Mouse (Mus musculus): ENCODE data around the gene Wdr20.
A peak's percentile ranks its signal among the peaks of the same experiment; 100 is the strongest.

Gene Wdr20

DNA sequence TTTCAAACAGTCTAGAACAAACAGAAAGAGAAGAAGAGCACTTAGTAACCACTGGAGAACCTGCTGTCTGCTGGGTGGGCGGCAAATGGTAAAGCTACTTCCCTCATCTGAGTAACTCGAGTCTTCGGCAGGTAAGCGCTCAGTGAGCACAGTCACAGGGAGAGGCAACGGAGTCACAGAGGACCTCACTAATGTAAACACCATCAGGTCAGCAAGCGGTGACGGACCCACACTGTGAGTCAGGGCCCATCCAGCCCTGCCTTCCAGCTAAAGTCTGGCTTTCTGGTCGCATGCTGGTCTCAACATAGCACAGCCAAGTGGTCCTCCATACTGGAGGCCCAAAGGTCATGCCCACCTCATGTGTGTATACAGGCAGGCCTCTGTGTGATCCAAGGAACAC, 81.6 kb downstream of the Wdr20 start:
- DNase-seq (ENCODE audit: low spot score in 2 of 2), result no peak

DNA sequence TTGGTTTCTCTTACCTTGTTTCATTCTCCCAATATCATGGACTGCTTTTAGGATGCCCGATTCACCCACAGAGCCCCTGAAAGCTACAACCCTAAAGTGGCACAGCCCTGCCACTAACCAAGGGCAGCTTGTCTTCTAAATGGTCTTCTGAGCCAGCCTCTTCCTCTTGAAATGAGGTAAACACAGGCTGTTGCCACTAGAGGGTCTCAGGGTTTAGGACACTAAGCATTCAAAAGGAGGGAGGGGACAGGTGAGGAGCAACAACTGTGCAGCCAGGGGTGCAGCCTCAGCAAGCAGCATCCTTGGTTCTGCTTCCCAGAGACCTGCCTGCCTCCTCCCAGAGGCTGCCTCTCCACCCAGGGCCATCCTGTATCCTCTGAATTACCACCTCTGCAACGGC, 84.0 kb downstream of the Wdr20 start:
- no peak for DNase-seq (ENCODE audit: low spot score in 2 of 2)

DNA sequence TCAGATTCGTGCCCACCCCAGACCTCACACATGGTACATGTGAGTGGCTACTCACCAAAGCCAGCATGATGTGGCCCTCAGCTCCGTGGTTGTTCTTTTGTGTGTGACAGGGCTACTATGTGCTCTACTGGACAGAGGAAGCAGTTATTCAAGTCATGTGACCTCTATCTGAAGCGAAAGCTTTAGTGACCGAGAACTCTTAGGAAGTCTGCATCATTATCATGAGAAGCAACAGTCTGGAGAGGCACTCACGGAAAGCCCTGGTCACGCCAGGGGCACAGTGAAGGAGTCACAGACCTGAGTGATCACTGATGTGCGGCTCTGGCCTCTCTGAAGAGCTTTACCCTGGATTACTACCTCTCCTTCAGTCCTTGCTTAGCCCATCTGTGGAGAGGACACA, 84.6 kb downstream of the Wdr20 start:
- DNase-seq (ENCODE audit: low spot score in 2 of 2), result no peak

DNA sequence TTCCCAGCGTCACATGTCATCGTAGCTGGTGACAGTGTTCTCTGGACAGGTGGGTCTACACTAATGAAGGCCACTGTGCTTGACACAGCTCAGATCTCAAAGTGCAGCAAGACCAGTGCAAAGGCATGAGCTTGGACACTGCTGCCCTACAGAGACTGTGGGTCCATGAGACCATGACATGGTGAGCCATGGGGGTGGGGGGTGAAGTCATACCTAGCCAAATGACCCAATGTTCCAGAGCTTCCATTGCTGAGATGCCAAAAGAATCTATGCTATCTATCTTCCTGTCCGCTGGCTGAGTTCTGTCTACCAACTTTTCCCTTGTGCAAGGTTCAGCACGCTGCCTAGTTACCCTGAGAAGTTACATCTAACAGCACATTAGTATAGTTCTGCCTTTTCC, 91.2 kb downstream of the Wdr20 start:
- no peak for DNase-seq (ENCODE audit: low spot score in 2 of 2)

DNA sequence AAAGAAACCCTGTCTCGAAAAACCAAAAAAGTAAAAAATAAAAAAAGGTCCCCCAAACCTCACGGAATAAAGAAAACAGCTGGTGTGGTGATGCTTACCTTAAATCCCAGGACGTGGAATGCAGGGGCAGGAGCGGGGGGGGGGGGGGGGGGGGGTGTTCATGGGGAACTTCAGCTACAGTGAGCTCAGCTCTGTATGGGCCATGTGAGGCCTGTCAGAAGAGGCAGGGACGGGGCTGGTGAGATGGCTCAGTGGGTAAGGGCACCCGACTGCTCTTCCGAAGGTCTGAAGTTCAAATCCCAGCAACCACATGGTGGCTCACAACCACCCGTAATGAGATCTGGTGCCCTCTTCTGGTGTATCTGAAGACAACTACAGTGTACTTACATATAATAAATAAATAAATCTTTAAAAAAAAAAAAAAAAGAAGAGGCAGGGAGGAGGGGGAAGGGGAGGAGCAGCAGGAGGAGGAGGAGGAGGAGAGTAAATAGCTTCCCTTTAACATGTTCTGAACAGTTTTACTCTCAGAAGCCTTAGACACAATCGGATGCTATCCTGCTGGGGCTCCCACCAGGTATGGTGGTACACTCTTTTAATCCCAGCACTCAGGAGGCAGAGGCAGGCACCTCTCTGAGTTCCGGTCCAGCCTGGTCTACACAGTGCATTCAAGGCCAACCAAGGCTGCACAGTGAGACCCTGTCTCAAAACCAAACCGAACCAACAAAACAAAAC, 92.7 kb downstream of the Wdr20 start:
- DNase-seq (ENCODE audit: low spot score in 2 of 2), result no peak

DNA sequence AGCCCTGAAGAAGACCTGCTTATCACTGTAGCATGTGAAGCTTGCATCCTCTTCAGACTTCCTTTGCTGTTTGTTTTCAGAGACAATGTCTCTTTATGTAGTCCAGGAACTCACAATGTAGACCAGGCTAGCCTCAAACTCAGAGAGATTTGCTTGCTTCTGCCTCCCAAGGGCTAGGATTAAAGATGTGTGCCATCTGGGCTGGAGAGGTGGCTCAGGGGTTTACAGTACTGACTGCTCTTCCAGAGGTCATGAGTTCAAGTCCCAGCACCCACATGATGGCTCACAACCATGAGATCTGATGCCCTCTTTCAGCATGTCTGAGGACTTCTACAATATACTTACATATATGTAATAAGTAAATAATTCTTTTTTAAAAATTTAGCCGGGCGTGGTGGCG, 97.4 kb downstream of the Wdr20 start:
- DNase-seq (ENCODE audit: low spot score in 2 of 2), result no peak

DNA sequence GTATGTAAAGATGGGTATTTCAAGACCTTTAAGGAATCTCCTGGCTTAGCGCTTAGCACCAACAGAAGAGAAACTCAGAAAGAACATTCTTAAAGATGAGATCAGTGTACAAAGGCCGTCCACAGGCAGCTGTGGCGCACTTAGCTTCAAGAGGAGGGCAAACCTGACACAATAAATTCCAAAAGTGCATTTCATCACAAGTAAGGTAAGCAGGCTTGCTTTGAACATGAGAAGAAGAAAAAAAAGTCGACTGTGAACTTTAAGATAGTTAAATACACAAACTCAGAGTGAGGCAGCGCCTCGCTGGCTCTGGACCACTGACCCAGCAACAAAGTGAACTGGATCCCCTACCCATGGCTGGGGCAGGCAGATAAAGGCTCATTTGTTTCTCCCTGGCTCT, 99.0 kb downstream of the Wdr20 start:
- no peak for DNase-seq (ENCODE audit: low spot score in 2 of 2)

DNA sequence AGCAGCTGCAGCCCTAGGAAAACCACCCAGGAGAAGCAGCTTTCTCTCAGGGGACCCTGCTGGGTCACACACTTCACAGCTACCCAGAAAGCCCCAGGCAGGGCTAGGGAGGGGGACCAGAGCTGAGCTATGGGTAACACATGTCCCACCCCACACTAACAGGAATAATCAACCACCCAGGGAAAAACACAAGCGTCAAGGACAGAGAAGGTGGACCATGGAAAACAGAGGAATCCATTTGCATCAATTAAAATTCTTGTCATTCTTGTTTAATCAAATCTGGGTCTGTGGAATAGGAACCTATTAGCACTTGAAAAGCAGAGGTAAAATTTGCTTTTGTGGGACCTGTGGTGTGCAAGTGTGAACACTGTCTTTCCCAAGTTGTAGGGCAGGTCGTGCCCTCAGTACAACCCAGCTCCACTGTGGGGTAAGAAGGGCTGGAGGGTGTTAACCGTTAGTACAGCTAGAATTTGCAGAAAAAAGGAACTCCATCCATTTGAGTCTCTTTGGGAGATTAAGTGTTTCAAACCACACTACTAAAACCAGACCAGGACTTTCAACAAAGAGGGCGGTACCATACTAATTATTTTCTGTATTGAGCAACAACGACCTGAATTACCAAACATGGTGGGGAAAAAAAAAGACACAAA, 99.6 kb downstream of the Wdr20 start:
- DNase-seq (ENCODE audit: low spot score in 2 of 2), result no peak

DNA sequence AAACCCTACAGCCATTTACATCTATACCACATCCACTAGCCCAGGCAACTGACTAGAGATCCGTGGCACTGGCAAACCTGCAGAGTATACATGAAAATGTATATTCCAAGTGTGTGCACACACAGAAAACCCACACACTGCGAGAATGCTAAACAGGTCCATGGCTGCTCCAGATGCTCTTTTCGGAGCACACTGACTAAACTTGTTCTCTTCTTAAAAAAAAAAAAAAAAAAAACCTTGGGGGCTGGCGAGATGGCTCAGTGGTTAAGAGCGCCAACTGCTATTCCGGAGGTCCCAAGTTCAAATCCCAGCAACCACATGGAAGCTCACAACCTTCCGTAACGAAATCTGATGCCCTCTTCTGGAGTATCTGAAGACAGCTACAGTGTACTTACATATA, 100.1 kb downstream of the Wdr20 start:
- DNase-seq (ENCODE audit: low spot score in 2 of 2), result no peak

DNA sequence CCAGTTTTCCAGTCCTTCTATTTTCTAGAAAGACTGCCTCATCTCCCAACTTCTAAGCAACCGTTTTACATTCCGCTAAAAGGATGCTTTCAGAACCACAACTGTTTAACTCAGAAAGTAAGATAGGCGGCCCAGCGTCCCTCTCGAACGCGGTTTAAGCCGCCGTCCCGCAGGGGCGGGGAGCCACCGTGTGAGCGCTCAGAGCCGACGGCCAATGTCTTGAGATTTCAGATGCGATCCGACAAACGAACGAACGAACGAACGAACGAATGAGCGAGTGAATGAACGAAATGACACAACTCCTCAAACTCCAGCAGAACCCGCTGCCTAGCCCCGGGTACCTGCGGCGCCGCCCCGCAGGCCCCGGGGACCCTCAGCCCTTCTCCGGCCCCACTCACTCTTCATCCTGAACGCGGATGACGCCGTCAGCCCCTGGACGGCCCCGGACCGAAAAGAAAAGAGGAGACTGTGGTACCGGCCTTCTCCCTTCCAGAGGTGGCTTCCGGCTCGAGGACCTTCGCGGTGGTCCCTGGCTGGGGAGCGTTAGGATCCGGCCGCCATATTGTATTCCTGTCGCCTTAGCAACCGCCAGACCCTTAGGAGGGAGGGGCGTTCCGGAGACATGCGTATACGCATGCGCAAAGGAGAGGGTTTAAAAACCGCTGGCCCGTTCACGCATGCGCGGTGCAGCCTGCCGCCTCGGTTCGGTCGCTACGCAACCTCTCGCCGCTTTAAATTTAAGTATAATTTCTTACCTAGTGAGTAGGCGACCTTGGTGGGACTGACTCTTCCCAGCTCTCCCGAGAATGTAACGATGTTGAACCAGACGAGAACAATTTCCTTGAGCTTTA, 102.8 kb downstream of the Wdr20 start, which contains the start of gene Mok:
Gene Mok (minus strand): TSS at position 592 of the 851 bp plus-strand sequence.
- DNase-seq (ENCODE audit: low spot score in 2 of 2), result peak; percentile 90 to 92

DNA sequence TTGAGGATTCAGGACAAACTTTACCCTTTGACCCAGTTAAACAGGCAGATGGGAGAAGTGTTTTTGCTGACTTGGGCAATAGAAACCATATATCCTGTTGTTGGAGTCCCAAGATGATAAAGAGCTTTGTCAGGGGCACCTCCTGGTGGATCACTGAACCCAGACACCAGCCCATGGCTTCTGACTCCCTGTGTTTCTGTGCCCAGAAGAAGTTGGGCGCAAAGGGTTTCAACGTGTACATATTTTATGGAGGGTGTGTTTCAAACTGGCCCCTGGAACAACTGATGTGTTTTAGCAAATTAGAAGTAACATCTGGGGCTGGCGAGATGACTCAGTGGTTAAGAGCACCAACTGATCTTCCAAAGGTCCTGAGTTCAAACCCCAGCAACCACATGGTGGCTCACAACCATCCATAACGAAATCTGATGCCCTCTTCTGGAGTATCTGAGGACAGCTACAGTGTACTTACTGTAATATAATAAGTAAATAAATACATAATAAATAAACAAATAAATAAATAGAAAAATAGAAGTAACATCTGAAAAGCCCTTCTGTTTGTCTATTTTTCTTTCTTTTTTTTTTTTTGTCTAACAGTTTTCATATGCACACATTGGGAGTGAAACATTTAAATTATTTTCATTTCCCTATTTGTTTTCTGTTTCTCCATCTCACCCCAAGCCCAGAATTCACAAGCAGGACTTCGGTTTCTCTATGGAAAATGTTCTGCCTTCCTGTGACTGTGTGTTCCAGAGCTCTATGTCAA, 104.2 kb downstream of the Wdr20 start:
- no peak for DNase-seq (ENCODE audit: low spot score in 2 of 2)

DNA sequence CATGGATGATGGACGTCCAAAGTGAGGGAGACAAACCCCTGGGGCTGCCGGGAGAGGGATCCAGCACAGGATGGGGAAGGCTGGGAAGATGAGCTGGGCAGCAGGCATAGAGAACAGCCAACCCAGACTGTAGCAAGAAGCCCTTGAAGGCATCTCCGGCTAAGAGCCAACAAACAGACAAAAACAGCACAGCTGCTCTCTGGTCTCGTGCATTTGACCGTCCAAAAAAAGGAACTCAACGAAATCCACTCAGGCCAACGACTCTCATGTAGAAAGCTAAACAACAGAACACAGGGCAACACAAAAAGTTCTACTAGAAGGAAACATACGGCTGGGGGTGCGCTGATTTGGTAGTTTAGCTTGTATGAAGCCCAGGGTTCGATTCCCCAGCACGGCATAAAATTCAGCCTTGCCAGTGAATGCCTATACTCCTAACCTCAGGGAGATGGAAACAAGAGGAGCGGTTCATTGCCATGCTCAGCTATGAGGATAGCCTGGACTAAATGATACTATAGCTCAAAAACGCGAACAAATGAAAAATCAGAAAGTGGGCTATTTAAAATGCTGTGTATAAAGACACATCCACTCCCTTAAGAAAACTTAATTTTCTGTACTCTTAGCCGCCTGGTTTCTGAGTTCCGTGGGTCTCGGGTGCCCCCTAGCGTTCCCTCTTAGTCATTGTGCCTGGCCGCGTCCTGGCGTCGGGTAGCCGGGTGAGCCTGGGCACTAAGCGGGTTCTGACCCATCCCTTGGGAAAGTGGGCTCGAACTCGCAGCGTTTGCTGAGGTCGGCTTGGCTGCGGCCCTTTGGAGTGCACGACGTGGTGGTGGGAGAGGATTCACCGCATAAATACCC, 105.7 kb downstream of the Wdr20 start:
- DNase-seq (ENCODE audit: low spot score in 2 of 2), result peak; percentile 73 to 78

DNA sequence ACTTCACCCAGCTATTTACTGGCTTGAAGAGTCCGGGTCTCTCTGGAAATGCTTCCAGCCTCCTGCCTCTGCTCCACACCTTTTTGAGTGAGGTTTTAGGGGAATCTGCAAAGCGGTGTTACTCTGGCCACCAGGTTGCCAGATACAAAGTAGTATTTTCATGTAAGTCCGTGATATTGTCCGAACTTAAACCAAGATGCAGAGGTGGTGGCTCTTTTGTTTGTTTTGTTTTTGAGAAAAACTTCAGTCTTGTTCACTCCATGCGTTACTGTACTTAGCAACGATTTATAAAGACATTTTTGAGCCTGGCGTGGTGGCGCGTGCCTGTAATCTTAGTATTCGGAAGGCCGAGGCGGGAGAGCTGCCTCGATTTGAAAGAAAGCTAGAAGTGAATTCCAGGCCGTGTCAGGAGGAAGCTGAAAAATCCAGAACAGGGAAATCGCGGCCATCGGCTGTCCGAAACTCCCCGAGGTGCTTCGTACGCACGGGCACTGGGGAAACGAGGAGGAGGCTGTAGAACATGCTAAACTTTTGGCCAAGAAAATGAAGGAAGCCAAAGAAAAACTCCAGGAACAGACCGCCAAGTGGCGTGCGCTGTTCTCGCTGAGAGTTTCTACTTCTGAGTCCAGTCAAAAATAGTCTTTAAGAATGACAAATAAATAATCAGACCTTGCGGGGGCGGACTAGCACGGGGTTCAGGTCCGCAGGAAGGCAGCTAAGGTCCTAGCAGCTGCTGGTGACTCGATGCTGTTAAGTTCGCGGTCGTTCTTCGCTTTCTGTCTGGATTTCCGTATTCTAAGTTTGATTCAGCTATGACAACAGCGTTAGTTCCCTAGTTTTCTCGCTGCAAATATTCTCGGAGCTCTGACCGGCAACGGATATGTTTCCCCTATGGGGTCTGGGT, 106.7 kb downstream of the Wdr20 start:
- peak in 1 of 2 experiments; percentile 25 for DNase-seq (ENCODE audit: low spot score in 2 of 2)

DNA sequence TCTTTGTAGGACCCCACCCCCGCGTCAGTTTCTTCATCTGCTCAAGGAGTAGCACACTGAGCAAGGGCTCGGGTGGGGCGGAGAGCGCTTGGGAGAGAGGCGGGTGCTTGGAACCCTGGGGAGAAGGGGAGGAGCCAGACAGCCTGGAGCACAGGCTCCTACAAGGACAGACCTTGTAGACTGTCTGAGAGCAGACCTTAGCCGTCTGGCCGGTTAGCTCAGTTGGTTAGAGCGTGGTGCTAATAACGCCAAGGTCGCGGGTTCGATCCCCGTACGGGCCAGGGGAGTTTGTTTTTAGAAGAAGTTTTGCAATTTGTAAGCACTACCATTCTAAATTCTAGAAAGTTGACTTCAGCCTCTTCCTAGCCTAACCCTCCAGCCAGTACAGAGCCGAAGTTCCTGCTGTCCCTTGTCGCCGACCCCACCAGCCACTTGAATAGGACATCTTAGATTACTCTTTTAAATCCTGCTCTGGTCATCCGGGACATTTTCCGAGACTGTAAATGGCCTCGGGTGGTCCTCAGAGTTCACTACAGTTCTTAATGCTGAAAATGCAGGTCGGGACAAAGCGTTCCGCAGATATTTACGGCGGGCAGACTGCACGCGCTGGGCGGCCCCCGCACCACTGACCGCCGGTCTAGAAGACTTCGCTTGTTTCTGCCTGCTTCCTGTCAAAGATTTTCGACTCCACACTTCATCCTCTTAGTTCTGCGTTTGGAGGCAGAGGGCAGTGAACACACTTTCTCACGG, 107.6 kb downstream of the Wdr20 start:
- DNase-seq (ENCODE audit: low spot score in 2 of 2), result peak; percentile 80 to 82

DNA sequence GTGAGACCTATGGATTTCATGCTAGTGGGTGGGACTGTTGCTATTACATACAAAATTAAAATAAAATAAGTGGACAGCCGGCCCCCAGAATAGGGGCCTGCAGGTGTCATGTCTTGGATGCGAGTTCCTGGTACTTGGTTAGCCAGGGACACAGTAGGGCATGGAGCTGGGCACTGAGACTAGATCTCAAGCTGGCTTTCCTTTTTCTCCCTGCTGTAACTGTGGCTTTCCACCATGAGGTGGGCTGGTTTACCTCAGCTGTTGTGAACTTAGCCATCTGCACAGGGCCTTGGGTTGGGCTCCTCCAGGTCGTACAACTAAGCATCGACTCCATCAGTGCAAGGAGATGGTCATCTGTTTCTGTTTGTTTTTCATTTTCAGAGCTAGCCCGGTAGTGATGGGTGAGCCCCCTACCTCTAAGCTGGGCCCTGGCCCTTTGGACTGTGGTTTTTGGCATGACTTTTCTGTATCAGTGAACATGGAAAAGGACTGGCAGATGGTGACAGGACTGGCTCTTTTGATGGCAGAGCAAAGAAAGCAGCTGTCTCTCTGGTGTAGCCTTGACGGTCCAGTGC, 108.5 kb downstream of the Wdr20 start:
- DNase-seq (ENCODE audit: low spot score in 2 of 2), result no peak

DNA sequence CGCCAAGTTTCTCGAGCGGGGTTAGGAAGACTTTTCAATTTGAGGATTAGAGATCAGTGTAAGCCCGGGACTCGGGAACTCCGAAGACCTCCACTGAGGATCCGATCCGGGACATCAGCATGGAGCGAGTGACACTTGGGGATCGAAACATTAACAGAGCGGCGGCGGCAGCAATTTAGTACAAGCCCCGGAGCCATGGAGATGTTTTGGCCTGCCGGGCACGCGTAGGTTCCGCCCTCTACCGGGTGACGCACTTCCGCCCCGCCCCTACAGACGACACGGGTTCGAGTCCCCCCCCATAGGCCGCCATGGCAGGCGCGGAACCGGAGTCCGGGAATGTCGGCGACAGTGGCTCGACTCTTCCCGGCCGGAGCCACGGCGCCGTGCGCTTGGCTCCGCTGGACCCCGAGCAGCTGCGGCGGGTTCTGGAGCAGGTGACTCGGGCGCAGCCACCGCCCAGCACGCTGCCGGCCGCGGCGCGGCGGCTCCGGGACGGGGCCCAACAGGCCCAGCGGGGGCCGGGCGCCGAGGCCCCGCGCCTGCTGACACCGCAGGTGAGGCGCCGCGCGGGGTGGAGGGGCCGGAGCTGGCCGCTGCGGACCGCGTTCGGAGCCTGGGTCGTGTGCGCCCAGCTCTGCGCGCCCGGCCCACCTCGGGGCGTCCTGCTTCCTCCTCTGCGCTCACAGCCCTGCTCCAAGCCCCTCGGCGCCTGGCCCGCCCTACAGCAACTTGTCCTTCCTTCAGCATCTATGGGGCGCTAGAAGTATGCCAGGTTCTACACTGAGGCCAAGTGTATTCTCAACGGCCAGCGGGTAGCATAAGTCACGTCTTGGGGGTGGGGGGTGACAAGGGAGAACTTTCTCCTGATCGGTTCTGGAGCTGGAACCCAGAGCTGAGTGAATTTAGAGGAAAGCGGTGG, 112.5 kb downstream of the Wdr20 start, which contains the start of gene Zfp839:
Gene Zfp839 (plus strand): TSS at position 244 of the 919 bp plus-strand sequence.
- DNase-seq (ENCODE audit: low spot score in 2 of 2), result peak; percentile 64 to 74

DNA sequence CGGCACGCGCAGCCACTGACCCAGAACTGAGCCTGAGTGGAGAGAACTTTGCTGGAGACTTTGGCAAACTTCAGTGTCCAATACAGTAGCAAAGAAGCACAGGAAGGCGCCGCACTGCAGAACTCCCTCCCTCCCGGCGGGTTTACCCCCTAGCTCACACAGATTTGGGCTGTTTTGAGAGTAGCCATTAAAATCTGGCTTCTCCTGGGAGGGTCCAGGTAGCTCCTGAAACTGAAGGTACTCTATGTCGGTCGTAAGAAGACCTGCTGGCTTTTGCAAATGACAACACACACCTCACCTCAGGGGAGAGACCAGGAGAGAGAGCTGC, 113.1 kb downstream of the Wdr20 start:
- DNase-seq (ENCODE audit: low spot score in 2 of 2), result no peak

DNA sequence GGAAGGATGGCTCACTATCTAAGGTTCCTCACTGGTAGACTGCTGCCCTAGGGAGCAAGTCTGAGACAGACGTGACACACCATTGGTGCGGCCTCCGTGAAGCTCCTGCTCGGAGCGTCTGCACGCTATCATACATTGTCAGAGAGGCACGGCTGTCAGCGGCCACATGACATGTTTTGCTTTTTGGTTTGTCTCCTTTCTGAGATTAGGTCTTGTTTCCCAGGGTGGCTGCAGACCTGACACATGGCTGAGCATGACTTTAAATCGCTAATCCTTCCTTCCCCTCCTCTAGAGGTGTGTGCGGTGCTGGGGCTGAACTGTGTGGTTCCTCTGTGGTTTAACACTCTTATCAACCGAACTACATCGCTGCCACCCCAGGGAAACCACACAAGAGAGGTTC, 113.7 kb downstream of the Wdr20 start:
- DNase-seq (ENCODE audit: low spot score in 2 of 2), result peak; percentile 30 to 38
